Mouse (Mus musculus): ENCODE results near the gene Gpr156.

- TF ChIP-seq HCFC1 (IDR thresholded peaks at IDR 0.05; ENCODE audit: borderline replicate concordance, insufficient read depth, low read length) = no peak
- TF ChIP-seq CHD2 (IDR thresholded peaks at IDR 0.05; ENCODE audit: low read depth, low read length) = no peak
- TF ChIP-seq MAFK (IDR thresholded peaks at IDR 0.05; ENCODE audit: insufficient read depth, low read depth, low read length) = no peak
These were observed 22.9 kb upstream of the Gpr156 start for GRCm38 (mm10) chr16:37893381-37893780.

All from ES-E14 (cell line).